Mouse (Mus musculus) c-Kit-positive CD71-negative TER-119-negative erythroid progenitor cells, embryonic 14.5 days (primary cell): ENCODE data around the gene Vti1a.
A peak's percentile ranks its signal among the peaks of the same experiment; 100 is the strongest.

Source experiments
- DNase-seq: peaks from one replicate; pipeline ENCODE4 v3.0.0-alpha.2; 2013; ENCODE audit warnings: low read depth

Gene Vti1a

DNA sequence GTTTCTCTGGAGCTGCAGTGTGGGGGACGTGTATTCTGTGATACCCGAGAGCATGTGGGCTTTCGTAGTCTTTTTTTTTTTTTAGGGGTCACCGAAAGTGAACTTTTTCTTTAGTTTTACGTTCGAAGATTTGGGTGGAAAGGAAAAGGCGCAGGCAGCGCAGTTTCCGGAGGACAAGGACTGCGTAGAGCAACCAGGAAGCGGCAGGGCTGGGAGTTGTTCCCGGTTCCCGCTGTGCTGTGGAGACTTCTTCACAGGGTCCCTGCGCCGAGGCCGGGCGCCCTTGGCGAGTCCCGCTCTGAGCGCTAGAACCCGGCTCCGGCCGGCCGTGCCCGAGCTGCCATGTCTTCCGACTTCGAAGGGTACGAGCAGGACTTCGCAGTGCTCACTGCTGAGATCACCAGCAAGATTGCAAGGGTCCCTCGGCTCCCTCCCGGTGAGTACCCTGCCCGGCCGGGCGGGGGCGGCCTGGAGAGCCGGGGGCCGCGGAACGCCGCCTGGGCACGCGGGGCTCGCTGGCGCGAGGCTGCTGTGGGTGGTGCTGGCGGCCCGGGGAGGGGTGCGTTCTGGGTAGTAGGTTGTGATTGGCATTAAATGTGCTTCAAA, at the start of gene Vti1a:
Gene Vti1a, plus strand, starts transcription at position 187 of the 606 bp plus-strand sequence.
- peak; percentile 76 for DNase-seq

DNA sequence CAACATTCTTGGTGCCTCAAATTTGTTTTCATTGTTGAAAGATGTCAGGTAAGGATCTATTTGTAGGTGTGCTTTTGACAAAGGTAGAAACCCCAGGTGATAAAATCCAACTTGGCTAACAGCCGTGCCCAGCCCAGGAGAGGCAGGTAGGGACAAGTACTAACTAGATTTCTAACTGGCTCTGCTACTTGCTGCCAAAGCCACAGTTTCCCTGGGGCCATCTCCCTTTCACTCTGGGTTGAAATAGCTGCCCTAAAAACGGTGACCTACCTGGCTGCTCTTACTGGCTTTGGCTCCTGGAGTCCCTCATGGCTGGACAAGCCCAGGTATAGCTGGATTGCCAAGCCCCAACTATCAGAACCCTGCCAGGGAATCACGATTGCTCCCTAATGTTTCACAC, 49.3 kb upstream of the Vti1a start:
- no peak for DNase-seq

DNA sequence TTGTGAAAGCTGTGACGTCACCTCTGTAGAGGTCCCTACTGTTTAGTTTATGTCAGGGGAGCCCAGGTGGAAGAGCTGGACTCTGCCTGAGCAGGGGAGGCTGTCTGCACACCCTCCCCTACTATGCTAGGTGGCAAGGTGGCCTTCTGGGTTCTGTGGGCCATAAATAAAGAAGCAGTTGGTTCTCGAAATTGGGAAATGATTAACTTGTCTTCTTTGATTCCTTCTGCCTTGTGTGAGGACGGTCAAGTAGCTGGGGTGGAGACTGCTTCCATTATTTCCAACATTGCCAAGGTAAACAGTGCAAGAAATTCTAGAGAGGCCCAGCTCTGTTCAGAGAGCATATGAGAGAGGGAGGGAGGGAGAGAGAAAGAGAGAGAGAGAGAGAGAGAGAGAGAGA, 47.9 kb upstream of the Vti1a start:
- DNase-seq: no peak

DNA sequence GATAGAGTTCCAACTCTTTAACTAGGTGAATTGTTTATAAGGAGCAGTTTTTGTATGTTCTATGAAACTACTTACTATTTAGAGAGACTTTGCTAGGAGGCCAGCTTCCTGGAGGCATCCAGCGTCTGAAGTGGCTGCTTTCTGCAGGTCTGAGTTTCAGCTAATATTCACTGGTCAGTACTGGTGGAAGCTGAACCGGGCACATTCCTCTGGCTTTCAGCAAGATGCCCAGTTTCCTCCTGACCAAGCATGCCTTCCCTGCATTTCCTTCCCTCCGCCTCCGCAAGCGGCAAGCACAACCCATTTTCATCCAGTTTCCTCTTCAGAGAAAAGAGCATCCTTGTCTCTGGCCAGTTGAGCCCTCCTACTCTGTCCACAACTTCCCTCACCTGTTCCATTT, 47.0 kb upstream of the Vti1a start:
- DNase-seq: no peak

DNA sequence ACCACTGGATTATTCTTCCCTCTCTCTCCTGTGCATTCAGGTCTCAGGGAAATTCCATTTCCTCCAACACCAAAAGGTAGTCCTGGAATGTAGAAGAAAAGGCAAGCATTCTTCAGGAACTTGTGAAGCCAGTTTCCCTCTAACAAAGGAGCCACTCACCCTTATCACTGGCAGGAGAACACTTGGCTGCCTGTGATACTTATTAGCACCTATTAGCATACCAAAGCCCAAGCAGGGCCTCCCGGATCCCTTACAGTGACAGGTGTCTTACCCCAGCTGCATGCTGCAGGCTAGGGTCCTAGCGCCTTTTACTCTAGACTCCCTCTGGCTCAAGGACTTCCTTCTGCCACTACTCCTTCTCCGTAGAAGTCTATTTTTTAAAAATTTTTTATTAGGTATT, 44.6 kb upstream of the Vti1a start:
- no peak for DNase-seq

DNA sequence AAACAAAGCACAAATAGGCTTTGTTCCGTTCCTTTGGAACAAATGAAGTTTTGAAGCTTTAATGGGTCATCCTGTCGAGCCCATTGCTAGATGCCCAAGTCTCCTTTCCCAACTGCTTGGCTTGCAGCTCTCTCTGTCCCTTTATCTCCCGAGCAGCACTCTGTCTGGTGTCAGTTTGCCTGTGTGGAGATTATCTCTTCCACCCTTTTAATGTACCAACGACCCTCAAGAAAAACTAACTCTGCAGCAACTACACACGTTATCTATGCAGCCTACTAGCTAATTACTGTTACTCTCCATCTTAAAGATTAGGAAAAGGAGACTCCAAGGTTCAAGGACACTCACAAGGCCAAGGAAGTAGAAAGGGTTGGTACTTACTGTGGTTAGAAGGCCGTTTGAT, 42.8 kb upstream of the Vti1a start:
- no peak for DNase-seq

DNA sequence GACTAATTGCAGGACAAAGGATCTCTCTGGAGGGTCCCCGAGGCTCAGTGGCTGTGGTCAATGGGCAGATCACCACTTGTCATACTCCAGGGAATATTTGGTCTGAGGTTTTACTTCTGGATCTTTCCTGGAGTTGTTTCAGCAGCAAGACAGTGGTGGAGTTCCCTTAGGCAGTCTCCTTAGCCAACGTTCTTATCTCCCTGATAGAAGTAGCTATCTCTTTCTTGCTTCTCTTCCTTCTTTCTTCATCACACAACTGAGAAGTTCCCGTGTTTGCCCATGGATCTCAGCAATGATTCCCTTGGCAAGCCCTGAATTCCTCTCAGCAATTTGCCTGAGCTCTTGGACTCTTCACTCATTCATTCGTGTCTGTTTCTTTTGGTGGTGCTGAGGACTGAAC, 40.0 kb upstream of the Vti1a start:
- DNase-seq: no peak

DNA sequence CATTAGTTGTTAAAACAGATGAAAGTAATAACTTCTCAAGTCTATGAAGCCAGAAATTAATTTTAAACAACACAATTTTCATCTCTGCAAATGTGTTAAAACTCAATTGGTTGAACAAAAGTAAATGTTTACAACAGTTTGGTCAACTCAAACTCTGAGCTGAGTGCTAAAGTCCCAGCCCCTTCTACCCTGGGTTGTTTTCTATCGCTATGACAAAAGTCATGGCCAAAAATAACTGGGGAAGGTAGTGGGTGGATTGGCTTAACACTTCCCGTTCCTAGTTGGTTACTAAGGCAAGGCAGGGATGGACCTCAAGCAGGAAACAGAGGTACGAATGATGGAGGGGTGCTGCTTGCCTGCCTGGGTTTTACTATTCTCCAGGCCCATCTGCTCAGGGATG, 39.3 kb upstream of the Vti1a start:
- DNase-seq: no peak

DNA sequence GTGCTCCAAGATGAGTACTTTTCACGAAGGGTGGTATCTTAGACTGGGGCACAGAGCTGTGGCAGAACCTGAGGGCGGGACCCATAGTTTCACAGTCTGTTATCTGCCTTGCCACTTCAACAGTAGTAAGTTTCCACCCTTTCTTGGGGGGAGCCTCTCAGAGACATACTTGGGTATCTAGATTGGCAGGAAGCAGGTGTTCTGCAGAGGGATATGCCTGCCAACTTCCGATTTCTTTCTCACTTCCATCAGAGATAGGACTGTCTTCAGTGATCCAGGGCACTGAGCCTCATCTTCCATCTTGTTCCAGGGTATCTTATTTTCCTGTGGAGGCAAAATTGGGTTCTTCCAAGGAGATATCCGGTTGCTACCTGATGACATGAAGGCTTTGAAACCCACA, 32.0 kb upstream of the Vti1a start:
- peak; percentile 20 for DNase-seq

DNA sequence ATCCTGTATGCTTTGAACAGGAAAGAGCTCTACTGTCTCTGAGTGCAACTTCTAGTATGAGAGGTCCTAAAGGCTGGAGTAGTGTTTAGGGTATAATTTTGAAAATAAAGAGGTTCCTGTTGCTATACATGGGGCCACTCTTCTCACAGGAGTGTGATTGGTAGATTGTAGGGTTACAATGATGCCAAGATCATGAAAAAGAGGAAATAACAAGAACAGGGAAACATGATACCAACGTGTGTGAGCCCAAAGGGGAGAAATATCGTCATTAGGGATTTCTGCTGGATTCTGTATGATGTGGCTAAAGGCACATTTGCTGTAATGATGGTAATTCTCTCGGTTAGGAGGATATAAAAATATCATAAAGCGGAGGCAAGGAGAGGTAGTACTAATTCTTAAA, 30.1 kb upstream of the Vti1a start:
- DNase-seq: no peak

DNA sequence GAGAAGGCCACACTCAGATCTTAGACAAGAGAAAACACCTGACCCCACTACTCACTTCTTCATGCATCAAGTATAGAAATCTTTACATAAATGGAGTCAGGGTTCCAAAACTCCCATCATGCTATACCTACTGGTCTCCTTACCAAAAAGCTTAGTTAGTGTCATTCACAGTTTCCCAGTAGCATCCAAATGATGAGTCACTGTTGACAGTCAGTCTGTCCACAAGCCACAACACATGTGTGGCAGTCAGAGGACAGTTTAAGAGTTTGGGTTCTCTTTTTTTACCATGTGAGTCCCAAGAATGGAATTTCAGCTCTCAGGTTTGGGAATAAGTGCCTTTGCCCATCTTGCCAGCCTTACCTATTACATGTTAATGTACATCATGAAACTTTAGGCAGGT, 27.1 kb upstream of the Vti1a start:
- DNase-seq: no peak

DNA sequence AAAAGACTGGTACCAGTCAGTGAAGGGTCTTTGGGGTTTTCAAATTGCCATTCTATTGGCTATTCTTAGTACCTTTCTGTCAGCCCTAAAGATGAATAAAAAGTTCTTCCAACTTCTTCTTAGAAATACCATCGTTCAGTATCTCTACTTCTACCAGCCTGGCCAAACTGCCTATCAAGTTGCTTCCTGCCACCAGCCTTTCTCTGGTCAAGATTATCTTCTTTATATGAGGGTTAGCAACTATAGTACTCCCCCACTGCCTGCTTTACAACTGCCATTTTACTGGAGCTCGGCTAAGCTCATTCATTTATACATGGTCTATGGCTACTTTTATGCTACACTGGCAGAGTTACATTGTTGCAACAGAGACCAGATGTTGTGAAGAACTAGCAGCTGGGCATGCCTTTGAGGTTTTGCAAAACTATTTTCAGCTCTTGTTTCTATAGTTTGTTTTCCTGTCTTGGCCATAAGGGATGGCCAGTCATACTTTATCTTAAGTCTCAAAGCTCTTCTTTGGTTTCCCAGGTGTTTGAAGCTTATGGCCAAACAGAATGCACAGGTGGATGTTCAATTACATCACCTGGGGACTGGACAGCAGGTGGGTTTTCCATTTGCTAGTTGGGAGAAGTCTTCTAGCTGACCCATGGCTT, 25.3 kb upstream of the Vti1a start:
- DNase-seq: no peak

DNA sequence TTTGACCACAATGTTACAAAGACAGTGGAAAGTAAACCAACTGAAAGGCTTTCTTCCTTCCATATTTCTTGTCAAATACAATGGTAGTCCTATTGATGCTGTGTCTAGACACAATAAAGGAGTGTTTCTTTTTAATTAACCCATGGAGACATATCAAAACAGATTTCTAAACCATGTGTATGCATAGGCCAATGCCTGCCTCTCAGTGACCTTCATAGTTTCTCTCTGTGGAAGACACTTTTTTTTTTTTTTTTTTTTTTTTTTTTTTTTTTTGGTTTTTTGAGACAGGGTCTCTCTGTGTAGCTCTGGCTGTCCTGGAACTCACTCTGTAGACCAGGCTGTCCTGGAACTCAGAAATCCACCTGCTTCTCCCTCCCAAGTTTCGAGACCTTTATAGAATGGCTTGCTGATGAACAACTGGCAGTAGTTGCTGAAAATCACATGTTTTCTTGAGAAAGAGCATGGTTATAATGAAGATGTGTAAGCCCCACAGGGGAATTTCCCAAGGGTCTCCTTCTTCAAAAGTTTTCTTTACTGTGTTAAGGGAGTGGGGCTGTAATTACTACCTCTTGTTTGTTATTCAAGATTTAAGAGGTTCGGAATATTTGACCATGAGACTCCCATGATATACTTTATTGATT, 23.8 kb upstream of the Vti1a start:
- DNase-seq: no peak

DNA sequence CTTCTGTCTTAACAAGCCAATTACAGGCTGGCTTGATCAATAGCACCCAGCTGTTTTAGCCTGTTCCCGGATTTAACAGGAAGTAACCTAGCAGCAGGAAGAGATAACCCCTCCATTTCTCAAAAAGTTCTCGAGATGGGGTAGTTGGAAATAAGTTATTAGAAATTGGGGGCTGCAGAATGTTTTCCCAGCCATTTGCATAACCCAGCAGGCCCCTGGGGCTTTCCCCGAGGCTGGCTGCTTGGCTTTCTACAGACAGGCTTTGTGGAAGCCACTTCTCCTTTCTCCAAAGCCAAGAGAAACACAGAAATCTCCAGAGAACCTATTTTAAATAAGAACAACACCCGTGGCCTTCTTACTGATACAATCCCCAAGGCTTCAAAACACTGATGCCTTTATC, 22.9 kb upstream of the Vti1a start:
- DNase-seq: no peak

DNA sequence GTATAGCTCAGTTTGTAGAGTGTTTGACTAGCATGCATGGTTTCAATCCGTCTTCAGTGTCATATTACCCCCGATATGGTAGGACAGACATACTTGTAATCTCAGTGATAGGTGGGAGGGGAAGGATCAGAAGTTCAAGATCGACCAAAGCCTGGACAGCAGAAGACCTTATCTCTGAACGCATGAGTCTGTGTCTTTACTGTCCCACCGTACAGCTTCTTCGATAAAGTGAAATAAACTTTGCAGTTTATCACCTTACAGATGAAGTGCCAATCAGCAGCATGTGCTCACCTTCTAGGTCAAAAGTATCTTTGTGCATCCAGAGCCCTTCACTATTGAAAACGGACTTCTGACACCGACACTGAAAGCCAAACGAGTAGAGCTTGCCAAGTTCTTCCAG, 21.0 kb upstream of the Vti1a start:
- DNase-seq: no peak

DNA sequence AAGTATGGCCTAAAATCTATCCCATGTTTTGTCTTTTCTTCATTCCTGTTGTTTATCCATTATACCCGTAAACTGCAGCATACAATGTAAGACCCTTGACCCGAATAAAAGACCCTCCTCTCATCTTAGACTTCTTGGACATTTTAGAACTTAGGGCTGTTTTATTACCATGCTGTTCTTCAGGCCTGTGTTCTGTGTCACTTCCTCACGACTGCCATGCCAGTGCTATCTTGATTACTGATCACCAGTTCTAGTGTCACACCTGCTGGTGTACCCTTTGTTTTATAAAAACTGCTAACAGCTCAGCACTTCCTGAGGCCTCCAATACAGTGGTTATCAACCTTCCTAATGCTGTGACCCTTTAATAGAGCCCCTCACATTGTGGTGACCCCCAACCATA, 20.5 kb upstream of the Vti1a start:
- DNase-seq: no peak

DNA sequence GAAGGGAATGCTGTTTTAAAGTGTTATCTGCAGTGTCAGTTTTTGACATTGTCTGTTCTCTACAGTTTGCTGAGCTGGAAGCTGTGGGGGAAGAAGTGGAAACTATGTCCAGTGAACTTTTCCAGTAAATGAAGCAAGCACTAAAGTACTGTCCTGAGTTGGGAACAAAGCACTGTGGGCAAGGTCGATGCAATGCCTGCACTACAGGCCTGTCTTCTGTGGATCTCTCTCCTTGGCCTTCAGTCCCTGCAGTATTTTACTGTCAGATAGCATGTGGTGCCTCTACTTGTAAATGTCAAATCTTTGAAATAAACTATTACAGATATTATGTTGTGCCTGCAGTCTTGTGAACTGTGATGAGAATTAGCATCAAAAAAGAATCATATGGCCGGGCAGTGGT, 19.8 kb upstream of the Vti1a start:
- no peak for DNase-seq

DNA sequence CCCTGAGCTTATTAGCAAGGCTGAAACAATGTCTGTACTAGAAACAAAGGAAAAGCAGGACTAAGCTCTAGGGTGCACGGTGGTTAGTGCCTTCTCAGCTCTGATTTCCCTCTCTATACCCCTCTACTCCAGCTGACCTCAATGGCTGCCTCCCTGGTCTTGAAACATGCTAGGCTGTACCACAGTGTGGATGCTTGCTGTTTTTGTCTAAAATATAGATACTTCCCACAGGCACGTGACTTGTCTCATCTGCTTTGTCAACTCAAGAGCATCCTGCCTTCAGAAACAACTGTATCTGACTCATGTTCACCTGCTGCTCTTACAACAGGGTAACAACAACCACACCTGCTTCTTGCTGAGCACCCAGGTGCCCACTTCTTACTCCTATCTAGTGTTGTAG, 18.6 kb upstream of the Vti1a start:
- no peak for DNase-seq

DNA sequence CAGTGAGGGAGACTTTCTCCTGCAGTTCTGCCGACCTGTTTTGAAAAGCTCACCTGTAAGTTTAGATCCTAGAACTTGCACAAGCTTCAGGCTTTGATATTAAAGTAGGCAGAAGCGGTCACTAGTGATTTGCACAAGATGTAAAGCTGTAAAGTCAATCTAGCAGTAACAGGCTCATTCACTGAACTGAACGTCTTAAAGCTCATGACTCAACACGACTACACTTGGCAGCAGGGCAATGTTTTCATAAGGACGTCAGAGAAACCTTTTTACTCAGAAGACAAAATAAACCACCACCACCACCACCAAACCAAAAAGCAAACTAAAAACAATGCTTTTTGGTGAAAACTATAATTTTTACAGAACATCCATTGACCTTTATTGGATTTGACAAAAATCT, 18.1 kb upstream of the Vti1a start:
- DNase-seq: no peak

DNA sequence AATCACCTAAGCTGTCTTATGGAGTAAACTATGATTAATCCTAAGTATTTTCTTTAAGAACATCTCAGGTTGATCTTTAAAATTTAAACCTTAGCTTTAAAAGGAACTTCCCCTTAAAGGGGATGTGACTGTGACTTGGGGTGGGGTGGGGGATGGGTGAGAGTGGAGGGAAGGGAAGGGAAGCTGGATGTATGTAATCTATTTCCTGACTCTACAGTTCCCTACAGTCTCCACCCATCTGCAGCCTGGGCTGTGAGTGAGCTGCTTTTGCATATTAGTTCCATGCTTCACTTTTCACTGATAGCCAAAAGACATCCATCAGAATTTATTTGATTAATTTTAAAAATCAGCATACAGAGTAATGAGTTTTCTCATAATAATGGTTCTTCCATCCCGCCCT, 16.7 kb upstream of the Vti1a start:
- no peak for DNase-seq

DNA sequence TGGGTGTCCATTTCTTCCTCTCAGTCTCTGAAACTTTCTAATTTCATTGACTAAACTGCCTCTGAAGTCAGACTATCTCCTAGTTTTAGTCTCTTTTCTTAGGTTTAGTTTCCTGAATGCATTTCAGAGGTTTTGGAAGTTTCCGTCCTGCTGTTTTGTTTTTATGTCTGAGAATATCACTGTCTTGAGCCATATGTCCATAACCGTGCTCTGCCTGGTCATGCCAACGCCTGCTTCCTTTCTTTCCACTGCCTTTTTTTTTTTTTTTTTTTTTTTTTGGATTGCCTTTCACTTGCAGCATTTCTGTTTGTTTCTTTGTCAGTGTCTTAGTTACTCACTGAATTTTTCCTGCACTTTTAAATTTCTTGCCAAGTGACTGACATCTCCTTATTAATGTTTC, 15.6 kb upstream of the Vti1a start:
- DNase-seq: no peak

DNA sequence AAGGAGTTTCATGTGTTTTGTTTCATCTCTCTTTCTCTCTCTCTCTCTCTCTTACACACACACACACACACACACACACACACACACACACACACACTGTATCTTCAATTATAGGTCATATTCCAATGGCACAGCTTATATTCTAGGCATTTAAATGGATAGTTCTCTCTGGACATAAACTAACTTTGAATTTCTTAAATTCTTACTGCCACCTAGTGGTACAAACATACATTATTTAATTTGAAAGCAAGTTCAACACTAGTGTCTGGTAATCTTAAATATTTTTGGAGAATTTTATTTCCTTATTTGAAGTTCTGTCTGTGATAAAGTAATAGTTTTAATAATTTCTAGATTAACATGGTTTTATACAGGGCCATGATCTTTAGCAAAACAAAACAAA, 11.1 kb upstream of the Vti1a start:
- no peak for DNase-seq

DNA sequence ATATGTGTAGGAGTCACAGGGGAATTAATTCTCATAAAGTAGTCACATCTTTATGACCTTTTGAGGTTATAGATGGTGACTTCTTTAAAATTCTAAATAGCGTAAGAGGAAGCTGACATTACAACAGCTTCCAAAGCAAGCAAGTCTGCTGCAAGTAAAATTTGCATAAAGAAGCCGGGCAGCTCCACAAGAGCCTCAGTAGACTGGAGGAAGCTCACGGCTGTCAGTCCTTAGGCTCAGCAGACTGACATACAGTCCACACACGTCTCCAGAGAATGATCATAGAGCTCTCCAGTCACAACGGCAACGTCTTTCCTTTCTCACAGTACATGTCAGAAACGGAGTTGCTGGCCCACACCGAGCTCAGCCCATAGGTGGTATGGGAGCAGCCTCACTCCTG, 4.2 kb upstream of the Vti1a start:
- no peak for DNase-seq

DNA sequence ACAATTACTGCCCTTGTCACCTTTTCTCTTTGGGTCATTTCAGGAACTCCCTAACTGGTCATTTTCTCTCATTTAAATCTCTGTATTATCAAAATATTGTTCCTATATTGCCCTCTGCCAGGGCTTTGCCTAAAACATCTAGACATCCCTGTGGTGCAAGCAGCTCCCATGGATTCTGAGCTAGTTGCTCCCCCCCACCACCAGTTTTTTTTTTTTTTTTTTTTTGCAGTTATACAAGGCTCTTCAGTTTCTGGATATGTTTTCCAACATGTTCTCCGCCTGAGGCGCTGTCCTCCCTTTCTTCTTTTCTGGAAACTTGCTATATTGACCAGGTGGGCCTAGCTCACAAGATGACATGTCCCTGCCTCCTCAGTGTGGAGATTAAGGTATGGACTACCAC, 2.4 kb upstream of the Vti1a start:
- no peak for DNase-seq
